Mouse (Mus musculus) hindbrain, embryonic 11.5 days (tissue): ENCODE results near the gene Grsf1. TPM values are rescaled to one million over a fixed set of nuclear protein-coding genes. Genes with fewer than 3 reads are reported as not detected.

Experiments used
- ATAC-seq: fragments of 200-750 bp; cut with Nextera tagmentation; 2 replicates; pipeline ENCODE4 v1.8.0; 2017; ENCODE audit warnings: mild to moderate bottlenecking, moderate TSS enrichment, moderate library complexity; ENCODE audit not compliant: low FRiP score
- DNase-seq: peaks from one replicate; pipeline ENCODE4 v3.0.0-alpha.2; 2015; ENCODE audit warnings: low spot score
- H3K27ac ChIP-seq: fragments of 300-500 bp; sonication (generic); 2 replicates; pipeline ENCODE4 v1.5.1; 2014; ENCODE audit warnings: mild to moderate bottlenecking, low read depth, low read length
- H3K27me3 ChIP-seq: fragments of 300-500 bp; sonication (generic); 2 replicates; pipeline ENCODE4 v1.6.1; 2014; ENCODE audit warnings: mild to moderate bottlenecking, low read length, moderate library complexity, mixed read lengths; ENCODE audit not compliant: control insufficient read depth, insufficient read depth
- H3K36me3 ChIP-seq: fragments of 300-500 bp; sonication (generic); 2 replicates; pipeline ENCODE4 v1.6.1; 2014; ENCODE audit warnings: mild to moderate bottlenecking, low read length, moderate library complexity, mixed read lengths; ENCODE audit not compliant: control insufficient read depth, insufficient read depth
- H3K4me1 ChIP-seq: fragments of 300-500 bp; sonication (generic); replicated peaks from 2 replicates; pipeline ENCODE4 v1.6.1; 2014; ENCODE audit warnings: low read length, mixed read lengths; ENCODE audit not compliant: control insufficient read depth, insufficient read depth
- H3K4me2 ChIP-seq: fragments of 300-500 bp; sonication (generic); replicated peaks from 2 replicates; pipeline ENCODE4 v1.6.1; 2014; ENCODE audit warnings: mild to moderate bottlenecking, low read depth, low read length
- H3K4me3 ChIP-seq: fragments of 300-500 bp; sonication (generic); 2 replicates; pipeline ENCODE4 v1.5.1; 2014; ENCODE audit warnings: low read depth, low read length
- H3K9ac ChIP-seq: fragments of 300-500 bp; sonication (generic); 2 replicates; pipeline ENCODE4 v1.6.1; 2014; ENCODE audit warnings: low read depth, low read length
- H3K9me3 ChIP-seq: fragments of 300-500 bp; sonication (generic); 2 replicates; pipeline ENCODE4 v1.6.1; 2016; ENCODE audit warnings: low read length; ENCODE audit not compliant: control insufficient read depth
- WGBS: fragments of 180-500 bp; shearing (Covaris S2); extraction: QIAGEN DNeasy Blood & Tissue Kit; methylation state at CpG from one replicate; pipeline ENCODE4 v1.1.7; 2014; 5-methylcytosine and 5-hydroxymethylcytosine counted together
- polyA plus RNA-seq: library from polyadenylated mRNA; unstranded; fragments of >200 nt; fragmentation: Nextera tagmentation; extraction: Ambion mirVana; gene quantifications from 2 replicates; pipeline ENCODE4 v1.2.1, GENCODE M21; 2014

The Grsf1 gene
- polyA plus RNA-seq, 1 experiment from 2014 or later, result 96.5 TPM

- ATAC-seq, result no peak
- Histone ChIP-seq H3K4me1 (no peaks in the 10 kb centered on the region), H3K9me3 (no peaks in the 10 kb centered on the region), H3K4me3 (no peak overlapping the region), H3K9ac (no peak overlapping the region), H3K27ac (no peak overlapping the region), H3K27me3 (no peaks in the 10 kb centered on the region), H3K36me3 (no peaks in the 10 kb centered on the region), H3K4me2 (no peak overlapping the region)
- WGBS, result 72% methylated on average over 10 of the region's 10 CpGs
- no peak for DNase-seq
Observed at GRCm38 (mm10) chr5:88690681-88691505, 14.9 kb upstream of the Grsf1 start.

GRCm38 (mm10) chr5:88689279-88689938 lies 13.4 kb upstream of the Grsf1 start:
- Histone ChIP-seq H3K36me3 (no peaks in the 10 kb centered on the region), H3K4me2 (no peak overlapping the region), H3K4me1 (no peaks in the 10 kb centered on the region), H3K27ac (no peak overlapping the region), H3K27me3 (no peaks in the 10 kb centered on the region), H3K9me3 (no peaks in the 10 kb centered on the region), H3K4me3 (no peak overlapping the region), H3K9ac (no peak overlapping the region)
- WGBS, result 75% methylated on average over 3 of the region's 3 CpGs
- ATAC-seq (peak; percentile 49; the same call in 1 of the 2 replicates), DNase-seq (peak; percentile 57)

GRCm38 (mm10) chr5:88688583-88689187 lies 12.7 kb upstream of the Grsf1 start:
- no peak overlapping the region for H3K27ac ChIP-seq
- no peaks in the 10 kb centered on the region for H3K36me3 ChIP-seq
- H3K4me3 ChIP-seq, result no peak overlapping the region
- no peaks in the 10 kb centered on the region for H3K9me3 ChIP-seq
- WGBS, result 90% methylated on average over 15 of the region's 15 CpGs
- H3K27me3 ChIP-seq, result no peaks in the 10 kb centered on the region
- no peak overlapping the region for H3K9ac ChIP-seq
- DNase-seq, result no peak
- no peak overlapping the region for H3K4me2 ChIP-seq
- H3K4me1 ChIP-seq, result no peaks in the 10 kb centered on the region
- ATAC-seq, result no peak

- ATAC-seq (no peak; the same call in 1 of the 2 replicates), DNase-seq (no peak)
- no peak overlapping the region for H3K9ac ChIP-seq
- no peaks in the 10 kb centered on the region for H3K9me3 ChIP-seq
- 88% methylated on average over 8 of the region's 8 CpGs for WGBS
- H3K4me3 ChIP-seq, result no peak overlapping the region
- H3K4me1 ChIP-seq, result no peaks in the 10 kb centered on the region
- no peaks in the 10 kb centered on the region for H3K27me3 ChIP-seq
- H3K27ac ChIP-seq, result no peak overlapping the region
- no peaks in the 10 kb centered on the region for H3K36me3 ChIP-seq
- no peak overlapping the region for H3K4me2 ChIP-seq
Observed at GRCm38 (mm10) chr5:88687996-88688406, 12.0 kb upstream of the Grsf1 start.

- H3K4me2 ChIP-seq, result no peak overlapping the region
- no peak overlapping the region for H3K9ac ChIP-seq
- no peak overlapping the region for H3K27ac ChIP-seq
- no peak for DNase-seq
- H3K9me3 ChIP-seq, result no peaks in the 10 kb centered on the region
- H3K4me3 ChIP-seq, result no peak overlapping the region
- H3K4me1 ChIP-seq, result no peaks in the 10 kb centered on the region
- H3K36me3 ChIP-seq, result no peaks in the 10 kb centered on the region
- ATAC-seq, result no peak
- no peaks in the 10 kb centered on the region for H3K27me3 ChIP-seq
- 76% methylated on average over 6 of the region's 6 CpGs for WGBS
Observed at GRCm38 (mm10) chr5:88685745-88686299, 9.9 kb upstream of the Grsf1 start.

GRCm38 (mm10) chr5:88685306-88685705 lies 9.3 kb upstream of the Grsf1 start:
- Histone ChIP-seq H3K4me1 (no peaks in the 10 kb centered on the region), H3K4me3 (no peak overlapping the region), H3K27me3 (no peaks in the 10 kb centered on the region), H3K27ac (no peak overlapping the region), H3K36me3 (no peaks in the 10 kb centered on the region), H3K4me2 (no peak overlapping the region), H3K9me3 (no peaks in the 10 kb centered on the region), H3K9ac (no peak overlapping the region)
- DNase-seq, result no peak
- ATAC-seq, result no peak
- 19% methylated on average over 6 of the region's 6 CpGs for WGBS

- ATAC-seq (no peak), DNase-seq (no peak)
- Histone ChIP-seq H3K9me3 (no peaks in the 10 kb centered on the region), H3K4me3 (no peak overlapping the region), H3K4me1 (no peaks in the 10 kb centered on the region), H3K27me3 (no peaks in the 10 kb centered on the region), H3K9ac (no peak overlapping the region), H3K27ac (no peak overlapping the region), H3K4me2 (no peak overlapping the region), H3K36me3 (no peaks in the 10 kb centered on the region)
- 44% methylated on average over 3 of the region's 3 CpGs for WGBS
Observed at GRCm38 (mm10) chr5:88684226-88684625, 8.3 kb upstream of the Grsf1 start.

- Histone ChIP-seq H3K36me3 (no peaks in the 10 kb centered on the region), H3K9me3 (no peaks in the 10 kb centered on the region), H3K27ac (no peak overlapping the region), H3K4me3 (no peak overlapping the region), H3K9ac (no peak overlapping the region), H3K4me1 (no peaks in the 10 kb centered on the region), H3K4me2 (no peak overlapping the region), H3K27me3 (no peaks in the 10 kb centered on the region)
- DNase-seq, result no peak
- 86% methylated on average over 9 of the region's 9 CpGs for WGBS
- no peak for ATAC-seq
Observed at GRCm38 (mm10) chr5:88683706-88684105, 7.7 kb upstream of the Grsf1 start.
